ENCODE assay signal across 7 mouse cellular contexts in the genomic region with DNA sequence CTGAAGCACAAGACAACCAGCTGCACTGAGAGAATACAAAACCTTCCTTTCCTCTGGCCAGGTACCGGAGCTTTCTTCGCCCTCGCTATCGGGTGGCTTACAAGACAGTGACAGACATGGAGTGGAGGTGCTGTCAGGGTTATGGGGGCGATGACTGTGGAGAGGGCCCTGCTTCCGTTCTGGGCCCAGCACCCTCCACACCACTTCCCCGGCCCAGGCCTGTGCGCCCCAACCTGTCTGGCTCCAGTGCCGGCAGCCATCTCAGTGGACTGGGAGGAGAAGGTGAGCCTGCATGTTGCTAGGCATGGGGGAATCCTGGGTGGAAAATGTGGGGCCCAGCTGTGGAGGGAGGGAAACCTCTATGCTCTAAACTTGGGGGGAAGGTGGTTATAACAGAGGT. TPM values are rescaled to one million over a fixed set of nuclear protein-coding genes. Genes with fewer than 3 reads are reported as not detected.
DNase-seq lines count a peak whose midpoint lies in the region; ATAC-seq and TF ChIP-seq lines count a peak whose summit lies in the region.

No protein-coding gene starts in this region.

- H3K4me2 ChIP-seq in hindbrain, embryonic 14.5 days (replicated peaks), result peak overlapping the region; percentile 43
- peak overlapping the region; percentile 22; the same call in 1 of the 2 replicates for H3K4me2 ChIP-seq in midbrain, embryonic 14.5 days (ENCODE audit: low read length)

- peaks cover 6 to 46% of the 10 kb centered on the region in 2 experiments for H3K4me1 ChIP-seq in ES-E14 (ENCODE audit: control insufficient read depth in 2 of 2, insufficient read depth in 2 of 2, low read length in 2 of 2, poor library complexity in 1 of 2)
- H3K4me1 ChIP-seq in brown adipose tissue, adult 24 weeks (ENCODE audit: control insufficient read depth, insufficient read depth, insufficient read length, low read length), result peaks cover 34% of the 10 kb centered on the region
- H3K4me1 ChIP-seq in hindbrain, embryonic 14.5 days (replicated peaks; ENCODE audit: control insufficient read depth, insufficient read depth, low read length), result peaks cover 24% of the 10 kb centered on the region
- H3K4me1 ChIP-seq in midbrain, embryonic 14.5 days (ENCODE audit: control insufficient read depth, insufficient read depth, low read length), result peaks cover 4% of the 10 kb centered on the region; the same call in 1 of the 2 replicates

- H3K27ac ChIP-seq in ES-E14 (ENCODE audit: insufficient read depth, low read depth, low read length, poor library complexity, severe bottlenecking), result no peak overlapping the region
- H3K27ac ChIP-seq in brown adipose tissue, adult 24 weeks (replicated peaks; ENCODE audit: low read depth, low read length), result peak overlapping the region; percentile 79
- H3K27ac ChIP-seq in hindbrain, embryonic 14.5 days, result no peak overlapping the region
- H3K27ac ChIP-seq in midbrain, embryonic 14.5 days (replicated peaks; ENCODE audit: low read depth, low read length), result no peak overlapping the region; the same call in 1 of the 2 replicates

- H3K9me3 ChIP-seq in ES-E14 (ENCODE audit: control insufficient read depth, insufficient read depth, low read depth, low read length), result no peaks in the 10 kb centered on the region
- H3K9me3 ChIP-seq in hindbrain, embryonic 14.5 days (ENCODE audit: control insufficient read depth, low read length), result no peaks in the 10 kb centered on the region
- H3K9me3 ChIP-seq in midbrain, embryonic 14.5 days (ENCODE audit: control insufficient read depth, low read length), result no peaks in the 10 kb centered on the region

- no peak for DNase-seq in ES-E14 (ENCODE audit: low read depth, low spot score)
- DNase-seq in hindbrain, embryonic 14.5 days (ENCODE audit: low spot score), result no peak
- DNase-seq in midbrain, embryonic 14.5 days, result no peak
- DNase-seq in Muller cell, postnatal 12 days (ENCODE audit: inconsistent ontology term), result no peak
- no peak for DNase-seq in spleen, postnatal 10 days (ENCODE audit: low spot score in 2 of 2)
- no peak for DNase-seq in right cerebral cortex, postnatal 25 days

- peak; percentile 38 for ATAC-seq in hindbrain, embryonic 14.5 days (ENCODE audit: low FRiP score)
- ATAC-seq in midbrain, embryonic 14.5 days (ENCODE audit: low FRiP score, low TSS enrichment), result no peak; the same call in 1 of the 2 replicates

- H3K36me3 ChIP-seq in ES-E14 (ENCODE audit: control insufficient read depth, insufficient read depth, low read length, poor library complexity, severe bottlenecking), result no peaks in the 10 kb centered on the region; the same call in 1 of the 2 replicates
- H3K36me3 ChIP-seq in hindbrain, embryonic 14.5 days (replicated peaks; ENCODE audit: control insufficient read depth, insufficient read depth), result no peaks in the 10 kb centered on the region
- H3K36me3 ChIP-seq in midbrain, embryonic 14.5 days (ENCODE audit: control insufficient read depth, insufficient read depth, low read length), result no peaks in the 10 kb centered on the region

- 71% methylated on average over 9 of the region's 9 CpGs for WGBS in hindbrain, embryonic 14.5 days
- WGBS in midbrain, embryonic 14.5 days, result 66% methylated on average over 9 of the region's 9 CpGs

- peak overlapping the region; percentile 17; the same call in 1 of the 2 replicates for H3K9ac ChIP-seq in ES-E14 (ENCODE audit: insufficient read depth, low read depth, low read length, poor library complexity, severe bottlenecking)
- 0 out of 2 replicates have a peak overlapping the region, but pooled peaks have one; percentile 20 for H3K9ac ChIP-seq in hindbrain, embryonic 14.5 days
- peak overlapping the region; percentile 9; the same call in 1 of the 2 replicates for H3K9ac ChIP-seq in midbrain, embryonic 14.5 days (replicated peaks; ENCODE audit: low read length)

- H3K4me3 ChIP-seq in ES-E14 (ENCODE audit: insufficient read depth in 1 of 2, low read depth in 1 of 2, low read length in 2 of 2, poor library complexity in 1 of 2, severe bottlenecking in 1 of 2), result peak overlapping the region in 1 of 2 experiments; percentile 22; a peak in 1 of 4 replicates
- peak overlapping the region; percentile 55; the same call in 1 of the 2 replicates for H3K4me3 ChIP-seq in brown adipose tissue, adult 24 weeks (ENCODE audit: insufficient read depth, low read depth, low read length)
- no peak overlapping the region for H3K4me3 ChIP-seq in hindbrain, embryonic 14.5 days (replicated peaks; ENCODE audit: low read length)
- H3K4me3 ChIP-seq in midbrain, embryonic 14.5 days (replicated peaks; ENCODE audit: low read depth, low read length), result no peak overlapping the region

- in situ Hi-C loops in ES-E14 (cut with MboI; ENCODE audit: low sequenced_read_pairs in 2 of 2, unreplicated experiment in 2 of 2), result no loop called here

- H3K27me3 ChIP-seq in hindbrain, embryonic 14.5 days (ENCODE audit: control insufficient read depth, insufficient read depth, low read length), result no peaks in the 10 kb centered on the region
- H3K27me3 ChIP-seq in midbrain, embryonic 14.5 days (ENCODE audit: control insufficient read depth, insufficient read depth, low read length), result no peaks in the 10 kb centered on the region

TF ChIP-seq in ES-E14, 5 proteins besides CTCF, POLR2A, EP300 and RAD21:
- TF ChIP-seq CHD2 (IDR thresholded peaks at IDR 0.05; ENCODE audit: low read depth, low read length) (no peak), ZNF384 (IDR thresholded peaks at IDR 0.05; ENCODE audit: low read depth, low read length) (no peak), HCFC1 (IDR thresholded peaks at IDR 0.05; ENCODE audit: borderline replicate concordance, insufficient read depth, low read length) (no peak)
TF ChIP-seq in ES-E14: peak in this region for 0.

RNA-seq across cellular contexts. Expression of gene Emilin1, which starts 2.3 kb away (rescaled TPM):
- total RNA-seq in ES-E14 (2012; rRNA removed), result 14.3 and 16.6 TPM in 2 replicates
- 2.4 and 3.6 TPM in 2 replicates for polyA plus RNA-seq in brown adipose tissue, adult 24 weeks (2012; ENCODE audit: insufficient read depth, insufficient read length, missing spikeins)
- polyA plus RNA-seq in hindbrain, embryonic 14.5 days (2014; fragmentation: Nextera tagmentation; extraction: Ambion mirVana), result 14.1 and 17.1 TPM in 2 replicates
- 3.7 and 11.2 TPM in 2 replicates for polyA plus RNA-seq in midbrain, embryonic 14.5 days (2014; fragmentation: Nextera tagmentation; extraction: Ambion mirVana)

RNA-seq across cellular contexts. Expression of gene Khk, which starts 5.8 kb away (rescaled TPM):
- total RNA-seq in ES-E14 (2012; rRNA removed), result 14.9 and 21.2 TPM in 2 replicates
- 27.8 and 28.8 TPM in 2 replicates for polyA plus RNA-seq in brown adipose tissue, adult 24 weeks (2012; ENCODE audit: insufficient read depth, insufficient read length, missing spikeins)
- 9.0 and 11.2 TPM in 2 replicates for polyA plus RNA-seq in hindbrain, embryonic 14.5 days (2014; fragmentation: Nextera tagmentation; extraction: Ambion mirVana)
- 7.0 and 7.4 TPM in 2 replicates for polyA plus RNA-seq in midbrain, embryonic 14.5 days (2014; fragmentation: Nextera tagmentation; extraction: Ambion mirVana)

RNA-seq across cellular contexts. Expression of gene Ost4, which starts 7.9 kb away (rescaled TPM):
- total RNA-seq in ES-E14 (2012; rRNA removed), result 203 and 229 TPM in 2 replicates
- polyA plus RNA-seq in brown adipose tissue, adult 24 weeks (2012; ENCODE audit: insufficient read depth, insufficient read length, missing spikeins), result 357 and 467 TPM in 2 replicates
- 228 and 259 TPM in 2 replicates for polyA plus RNA-seq in hindbrain, embryonic 14.5 days (2014; fragmentation: Nextera tagmentation; extraction: Ambion mirVana)
- polyA plus RNA-seq in midbrain, embryonic 14.5 days (2014; fragmentation: Nextera tagmentation; extraction: Ambion mirVana), result 246 and 266 TPM in 2 replicates

RNA-seq across cellular contexts. Expression of gene Agbl5, which starts 27.0 kb away (rescaled TPM):
- 17.0 and 19.7 TPM in 2 replicates for total RNA-seq in ES-E14 (2012; rRNA removed)
- polyA plus RNA-seq in brown adipose tissue, adult 24 weeks (2012; ENCODE audit: insufficient read depth, insufficient read length, missing spikeins), result 1.7 and 2.9 TPM in 2 replicates
- polyA plus RNA-seq in hindbrain, embryonic 14.5 days (2014; fragmentation: Nextera tagmentation; extraction: Ambion mirVana), result 25.5 and 28.6 TPM in 2 replicates
- 25.9 and 27.8 TPM in 2 replicates for polyA plus RNA-seq in midbrain, embryonic 14.5 days (2014; fragmentation: Nextera tagmentation; extraction: Ambion mirVana)

RNA-seq across cellular contexts. Expression of gene Cgref1, which starts 29.9 kb away (rescaled TPM):
- total RNA-seq in ES-E14 (2012; rRNA removed), result 14.7 and 21.5 TPM in 2 replicates
- 1.0 TPM in 1 of 2 replicates, not detected in the other for polyA plus RNA-seq in brown adipose tissue, adult 24 weeks (2012; ENCODE audit: insufficient read depth, insufficient read length, missing spikeins)
- 62.4 and 71.4 TPM in 2 replicates for polyA plus RNA-seq in hindbrain, embryonic 14.5 days (2014; fragmentation: Nextera tagmentation; extraction: Ambion mirVana)
- 43.0 and 55.3 TPM in 2 replicates for polyA plus RNA-seq in midbrain, embryonic 14.5 days (2014; fragmentation: Nextera tagmentation; extraction: Ambion mirVana)
